Mouse (Mus musculus) liver, adult 2 months (tissue): ENCODE measurements around the gene Tns4.

Source experiments
- CTCF ChIP-seq: fragments of 200-500 bp; IDR thresholded peaks from 2 replicates; pipeline ENCODE4 v1.5.1; 2011; ENCODE audit warnings: low read depth, low read length, control low read depth
- POLR2A ChIP-seq: fragments of 200-500 bp; IDR thresholded peaks from 2 replicates; pipeline ENCODE4 v1.6.1; 2011; ENCODE audit warnings: low read length, control low read depth; ENCODE audit not compliant: insufficient read depth; ENCODE audit errors: extremely low read depth

DNA sequence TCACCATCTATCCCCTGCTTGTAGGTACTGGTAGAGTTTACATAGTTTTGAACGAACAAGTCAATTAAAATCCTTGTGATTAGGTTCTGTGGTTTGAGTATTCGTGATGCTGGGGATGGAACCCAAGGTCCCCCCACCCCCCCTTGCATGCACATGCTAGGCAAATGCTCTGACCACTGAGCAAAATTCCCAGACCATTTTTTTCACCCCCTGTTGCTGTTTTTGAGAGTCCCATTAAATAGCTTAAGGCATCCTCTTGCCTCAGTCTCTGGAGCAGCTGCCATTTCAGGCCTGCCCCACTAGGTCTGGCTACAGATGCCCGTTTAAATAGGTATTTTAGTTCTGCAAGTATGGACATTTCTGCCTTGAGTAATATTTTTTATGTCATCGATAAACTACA is 66.0 kb downstream of the Tns4 start:
- TF ChIP-seq CTCF (no peak), POLR2A (no peak)
